Mouse (Mus musculus) midbrain, embryonic 16.5 days (tissue): ENCODE measurements around the gene Bzw1. TPM values are rescaled to one million over a fixed set of nuclear protein-coding genes. Genes with fewer than 3 reads are reported as not detected.

Experiments used
- ATAC-seq: fragments of 200-750 bp; cut with Nextera tagmentation; 2 replicates; pipeline ENCODE4 v1.8.0; 2017; ENCODE audit warnings: moderate TSS enrichment
- H3K27ac ChIP-seq: fragments of 300-500 bp; sonication (generic); 2 replicates; pipeline ENCODE4 v1.5.1; 2014; ENCODE audit warnings: mild to moderate bottlenecking, low read length, mixed read lengths
- H3K27me3 ChIP-seq: fragments of 300-500 bp; sonication (generic); 2 replicates; pipeline ENCODE4 v1.6.1; 2014; ENCODE audit warnings: low read depth, low read length, mixed read lengths; ENCODE audit not compliant: control insufficient read depth, insufficient read depth
- H3K36me3 ChIP-seq: fragments of 300-500 bp; sonication (generic); 2 replicates; pipeline ENCODE4 v1.6.1; 2014; ENCODE audit warnings: mild to moderate bottlenecking, low read length, moderate library complexity, mixed read lengths; ENCODE audit not compliant: control insufficient read depth, insufficient read depth
- H3K4me1 ChIP-seq: fragments of 300-500 bp; sonication (generic); 2 replicates; pipeline ENCODE4 v1.6.1; 2014; ENCODE audit warnings: mild to moderate bottlenecking, low read length, mixed read lengths; ENCODE audit not compliant: control insufficient read depth, insufficient read depth
- H3K4me2 ChIP-seq: fragments of 300-500 bp; sonication (generic); 2 replicates; pipeline ENCODE4 v1.6.1; 2014; ENCODE audit warnings: mild to moderate bottlenecking, low read length, mixed read lengths
- H3K4me3 ChIP-seq: fragments of 300-500 bp; sonication (generic); 2 replicates; pipeline ENCODE4 v1.5.1; 2014; ENCODE audit warnings: low read depth, mild to moderate bottlenecking, low read length, moderate library complexity, mixed read lengths
- H3K9ac ChIP-seq: fragments of 300-500 bp; sonication (generic); 2 replicates; pipeline ENCODE4 v1.6.1; 2014; ENCODE audit warnings: low read depth, low read length, mixed read lengths
- H3K9me3 ChIP-seq: fragments of 300-500 bp; sonication (generic); replicated peaks from 2 replicates; pipeline ENCODE4 v1.6.1; 2014; ENCODE audit warnings: mild to moderate bottlenecking, low read length, mixed read lengths; ENCODE audit not compliant: control insufficient read depth, poor library complexity, severe bottlenecking
- WGBS: fragments of 180-500 bp; shearing (Covaris S2); extraction: QIAGEN DNeasy Blood & Tissue Kit; methylation state at CpG from one replicate; pipeline ENCODE4 v1.1.7; 2014; 5-methylcytosine and 5-hydroxymethylcytosine counted together
- polyA plus RNA-seq: library from polyadenylated mRNA; unstranded; fragments of >200 nt; fragmentation: Nextera tagmentation; extraction: Ambion mirVana; gene quantifications from 2 replicates; pipeline ENCODE4 v1.2.1, GENCODE M21; 2015

The Bzw1 gene
- polyA plus RNA-seq, 1 experiment from 2014 or later = 346 TPM

DNA sequence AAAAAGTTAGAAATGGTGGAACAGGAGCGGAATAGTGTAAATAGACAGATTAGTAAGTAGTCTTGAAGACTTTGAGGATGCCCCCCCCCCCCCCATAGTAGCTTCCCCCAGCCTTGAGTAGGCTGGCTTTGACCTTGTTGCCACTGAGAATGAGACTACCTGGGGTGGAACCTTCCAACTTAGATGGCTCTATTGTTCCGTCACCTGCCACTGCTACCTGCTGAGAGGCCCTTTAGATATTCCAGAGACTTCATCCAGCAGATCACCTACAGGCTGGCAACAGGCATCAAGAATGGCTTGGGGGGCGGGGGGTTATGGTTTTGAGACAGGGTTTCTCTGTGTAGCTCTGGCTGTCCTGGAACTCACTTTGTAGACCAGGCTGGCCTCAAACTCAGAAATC lies 31.9 kb downstream of the Bzw1 start:
- ATAC-seq = 0 out of 2 replicates have a peak, but pooled peaks have one; percentile 1

DNA sequence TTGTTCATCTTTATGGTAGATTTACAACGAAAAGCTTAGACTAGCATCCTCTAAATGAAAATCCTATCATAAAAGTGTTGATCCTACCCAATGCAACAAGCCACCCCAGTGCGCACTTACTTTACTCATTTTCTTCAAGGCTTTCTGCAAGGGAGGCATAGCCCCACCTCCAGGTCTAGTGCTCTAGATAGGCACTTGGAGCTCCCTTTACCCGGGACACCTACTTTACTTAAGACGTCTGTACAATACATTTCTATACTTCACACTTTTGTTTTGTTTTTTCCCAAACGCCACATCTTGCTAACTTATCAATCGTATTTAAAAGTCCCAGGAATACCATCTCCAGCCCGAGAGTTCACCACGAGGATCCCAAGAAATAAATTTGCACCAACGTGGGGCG lies 52.0 kb downstream of the Bzw1 start:
- Histone ChIP-seq H3K36me3 (peaks cover 10% of the 10 kb centered on the region; the same call in 1 of the 2 replicates), H3K4me2 (peak overlapping the region; percentile 85), H3K9ac (peak overlapping the region; percentile 82), H3K27me3 (no peaks in the 10 kb centered on the region), H3K27ac (peak overlapping the region; percentile 87), H3K9me3 (no peaks in the 10 kb centered on the region), H3K4me3 (peak overlapping the region; percentile 76), H3K4me1 (peaks cover 21% of the 10 kb centered on the region)
- ATAC-seq = no peak
- WGBS = 11% methylated on average over 10 of the region's 10 CpGs

More for the DNA sequence above, 31.9 kb downstream of the Bzw1 start:
- Histone ChIP-seq H3K27ac (no peak overlapping the region), H3K4me2 (no peak overlapping the region), H3K9ac (no peak overlapping the region), H3K4me3 (no peak overlapping the region), H3K9me3 (no peaks in the 10 kb centered on the region), H3K36me3 (peaks cover 14% of the 10 kb centered on the region), H3K4me1 (peaks cover 20% of the 10 kb centered on the region), H3K27me3 (no peaks in the 10 kb centered on the region)
- 82% methylated on average over 3 of the region's 3 CpGs for WGBS

DNA sequence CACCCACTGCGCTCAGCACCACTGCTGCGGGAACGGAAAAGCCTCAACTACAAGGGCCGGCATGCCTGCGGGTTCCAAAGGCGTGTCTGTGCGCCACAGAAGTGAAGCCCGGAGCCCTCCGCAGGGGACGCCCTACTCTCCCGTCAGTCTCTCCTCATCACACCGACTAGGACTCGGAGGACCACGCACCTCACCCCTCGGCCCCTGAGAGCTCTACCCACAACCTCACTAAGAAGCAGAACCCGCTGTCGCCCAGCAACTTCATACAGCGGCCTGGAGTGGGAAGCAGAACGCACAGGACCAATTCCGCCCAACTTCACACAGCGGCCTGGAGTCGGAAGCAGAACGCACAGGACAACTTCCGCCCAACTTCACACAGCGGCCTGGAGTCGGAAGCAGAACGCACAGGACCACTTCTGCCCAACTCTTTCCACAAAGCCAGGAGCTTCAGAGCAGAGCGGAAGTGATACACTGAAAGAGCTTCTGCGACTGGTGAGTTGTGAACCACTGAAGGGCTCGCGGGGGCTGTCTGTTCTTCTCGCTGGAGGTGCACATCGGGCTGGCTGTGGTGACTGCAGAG lies 52.5 kb downstream of the Bzw1 start, which contains the start of the genes Nif3l1 and Ppil3:
Gene Nif3l1, plus strand, starts transcription at position 9 of the 580 bp plus-strand sequence.
Gene Ppil3, minus strand, starts transcription at position 344 of the 580 bp plus-strand sequence.
- WGBS = 0% methylated on average over 33 of the region's 33 CpGs
- ATAC-seq = peak; percentile 99

DNA sequence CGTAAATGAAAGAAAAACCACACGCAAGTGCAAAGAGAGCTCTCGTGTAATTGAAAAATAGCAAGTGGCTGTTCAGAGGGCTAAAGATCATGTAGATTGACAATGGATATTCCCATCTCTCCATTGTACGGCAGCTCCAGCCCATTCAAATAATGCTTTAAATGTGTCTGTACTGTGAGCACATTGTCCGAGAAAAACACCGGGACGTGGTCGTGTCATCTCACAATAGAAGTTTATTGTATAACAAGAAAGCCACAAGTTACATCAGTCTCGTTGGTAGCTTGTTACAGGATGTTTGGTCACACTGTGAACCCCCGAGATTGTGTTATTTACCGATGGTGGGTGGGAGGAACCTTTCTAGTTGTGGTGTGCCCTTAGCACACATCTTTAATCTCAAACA lies 53.2 kb downstream of the Bzw1 start:
- H3K4me3 ChIP-seq = peak overlapping the region; percentile 76
- WGBS = 6% methylated on average over 11 of the region's 11 CpGs
- peaks cover 11% of the 10 kb centered on the region for H3K36me3 ChIP-seq
- no peaks in the 10 kb centered on the region for H3K9me3 ChIP-seq
- peak overlapping the region; percentile 82 for H3K9ac ChIP-seq
- peaks cover 21% of the 10 kb centered on the region for H3K4me1 ChIP-seq
- peak overlapping the region; percentile 87 for H3K27ac ChIP-seq
- ATAC-seq = peak; percentile 30
- peak overlapping the region; percentile 85 for H3K4me2 ChIP-seq
- H3K27me3 ChIP-seq = no peaks in the 10 kb centered on the region

More for the DNA sequence above, 52.5 kb downstream of the Bzw1 start, which contains the start of the genes Nif3l1 and Ppil3:
- Histone ChIP-seq H3K36me3 (peaks cover 7% of the 10 kb centered on the region; the same call in 1 of the 2 replicates), H3K27ac (peak within 1 kb of the TSS; percentile 87), H3K27me3 (no peaks in the 10 kb centered on the region), H3K9ac (peak within 1 kb of the TSS; percentile 82), H3K4me3 (peak within 1 kb of the TSS; percentile 76), H3K4me1 (peaks cover 21% of the 10 kb centered on the region), H3K4me2 (peak within 1 kb of the TSS; percentile 85), H3K9me3 (no peaks in the 10 kb centered on the region)

DNA sequence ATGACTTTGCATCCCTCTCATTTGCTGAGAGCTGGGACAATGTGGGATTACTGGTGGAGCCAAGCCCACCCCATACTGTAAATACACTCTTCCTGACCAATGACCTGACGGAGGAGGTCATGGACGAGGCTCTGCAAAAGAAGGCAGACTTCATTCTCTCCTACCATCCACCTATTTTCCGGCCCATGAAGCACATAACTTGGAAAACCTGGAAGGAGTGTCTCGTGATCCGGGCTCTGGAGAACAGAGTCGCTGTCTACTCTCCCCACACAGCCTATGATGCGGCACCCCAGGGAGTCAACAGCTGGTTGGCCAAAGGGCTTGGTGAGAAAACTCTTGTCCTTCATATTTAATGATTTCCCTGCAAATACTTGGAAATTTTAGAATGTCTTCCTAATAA lies 55.1 kb downstream of the Bzw1 start:
- Histone ChIP-seq H3K4me3 (no peak overlapping the region), H3K27me3 (no peaks in the 10 kb centered on the region), H3K9me3 (no peaks in the 10 kb centered on the region), H3K9ac (no peak overlapping the region), H3K27ac (no peak overlapping the region), H3K4me1 (peaks cover 21% of the 10 kb centered on the region), H3K36me3 (peaks cover 18% of the 10 kb centered on the region), H3K4me2 (no peak overlapping the region)
- WGBS = 94% methylated on average over 7 of the region's 7 CpGs
- ATAC-seq = no peak

- peaks cover 21% of the 10 kb centered on the region for H3K4me1 ChIP-seq
- 90% methylated on average over 7 of the region's 7 CpGs for WGBS
- no peak overlapping the region for H3K4me2 ChIP-seq
- no peak overlapping the region for H3K4me3 ChIP-seq
- no peak overlapping the region for H3K27ac ChIP-seq
- no peak overlapping the region for H3K9ac ChIP-seq
- no peaks in the 10 kb centered on the region for H3K9me3 ChIP-seq
- peaks cover 22% of the 10 kb centered on the region for H3K36me3 ChIP-seq
- H3K27me3 ChIP-seq = no peaks in the 10 kb centered on the region
- no peak for ATAC-seq
Observed at GRCm38 (mm10) chr1:58448396-58448795, 55.7 kb downstream of the Bzw1 start.

DNA sequence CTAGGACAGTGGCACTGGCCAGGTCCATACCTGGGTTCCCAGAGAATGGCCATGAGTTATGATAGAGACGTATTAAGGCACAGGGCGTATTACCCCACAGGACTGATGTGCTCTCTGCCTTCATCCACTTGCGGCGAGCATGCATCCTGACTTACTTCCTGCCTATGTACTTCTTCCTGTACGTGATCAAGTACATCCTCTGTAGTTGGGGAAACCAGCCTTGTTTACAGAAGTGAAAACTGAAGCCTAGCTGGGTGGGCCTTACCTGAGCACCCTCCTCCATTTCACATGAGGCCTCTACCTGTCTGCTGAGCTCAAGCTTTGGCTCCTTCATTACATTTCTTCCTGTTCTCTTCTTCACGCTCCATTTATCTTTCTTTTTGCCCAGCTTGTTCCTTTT lies 61.6 kb downstream of the Bzw1 start:
- WGBS = 95% methylated on average over 6 of the region's 6 CpGs
- no peaks in the 10 kb centered on the region for H3K9me3 ChIP-seq
- H3K4me2 ChIP-seq = no peak overlapping the region
- H3K4me1 ChIP-seq = no peaks in the 10 kb centered on the region
- no peak overlapping the region for H3K27ac ChIP-seq
- H3K9ac ChIP-seq = no peak overlapping the region
- no peak overlapping the region for H3K4me3 ChIP-seq
- H3K36me3 ChIP-seq = peaks cover 34% of the 10 kb centered on the region
- no peaks in the 10 kb centered on the region for H3K27me3 ChIP-seq
- ATAC-seq = no peak

Other genes starting within 250 kb of the Bzw1 start
- 0.28 and 0.53 TPM in 2 replicates for gene Aox4, start 182.5 kb upstream of the Bzw1 start, polyA plus RNA-seq
- gene Aox2, start 114.6 kb upstream of the Bzw1 start, polyA plus RNA-seq = 0.03 and 0.05 TPM in 2 replicates
- gene Clk1, start 31.2 kb downstream of the Bzw1 start, polyA plus RNA-seq = 178 and 188 TPM in 2 replicates
- 56.9 and 57.5 TPM in 2 replicates for gene Nif3l1, start 52.3 kb downstream of the Bzw1 start, polyA plus RNA-seq
- gene Ppil3, start 52.6 kb downstream of the Bzw1 start, polyA plus RNA-seq = 49.8 and 50.2 TPM in 2 replicates
- 15.1 and 17.2 TPM in 2 replicates for gene Orc2, start 112.2 kb downstream of the Bzw1 start, polyA plus RNA-seq
- 15.5 and 17.3 TPM in 2 replicates for gene Fam126b, start 193.4 kb downstream of the Bzw1 start, polyA plus RNA-seq
- gene Ndufb3, start 193.5 kb downstream of the Bzw1 start, polyA plus RNA-seq = 173 and 175 TPM in 2 replicates